Mouse (Mus musculus): ENCODE measurements around the gene Nkapl.
"Not testable (repeated sequence)": the region's sequence is repeated elsewhere in the genome, so short reads cannot be mapped to it uniquely, and the experiment has no call there.

The Nkapl gene

DNA sequence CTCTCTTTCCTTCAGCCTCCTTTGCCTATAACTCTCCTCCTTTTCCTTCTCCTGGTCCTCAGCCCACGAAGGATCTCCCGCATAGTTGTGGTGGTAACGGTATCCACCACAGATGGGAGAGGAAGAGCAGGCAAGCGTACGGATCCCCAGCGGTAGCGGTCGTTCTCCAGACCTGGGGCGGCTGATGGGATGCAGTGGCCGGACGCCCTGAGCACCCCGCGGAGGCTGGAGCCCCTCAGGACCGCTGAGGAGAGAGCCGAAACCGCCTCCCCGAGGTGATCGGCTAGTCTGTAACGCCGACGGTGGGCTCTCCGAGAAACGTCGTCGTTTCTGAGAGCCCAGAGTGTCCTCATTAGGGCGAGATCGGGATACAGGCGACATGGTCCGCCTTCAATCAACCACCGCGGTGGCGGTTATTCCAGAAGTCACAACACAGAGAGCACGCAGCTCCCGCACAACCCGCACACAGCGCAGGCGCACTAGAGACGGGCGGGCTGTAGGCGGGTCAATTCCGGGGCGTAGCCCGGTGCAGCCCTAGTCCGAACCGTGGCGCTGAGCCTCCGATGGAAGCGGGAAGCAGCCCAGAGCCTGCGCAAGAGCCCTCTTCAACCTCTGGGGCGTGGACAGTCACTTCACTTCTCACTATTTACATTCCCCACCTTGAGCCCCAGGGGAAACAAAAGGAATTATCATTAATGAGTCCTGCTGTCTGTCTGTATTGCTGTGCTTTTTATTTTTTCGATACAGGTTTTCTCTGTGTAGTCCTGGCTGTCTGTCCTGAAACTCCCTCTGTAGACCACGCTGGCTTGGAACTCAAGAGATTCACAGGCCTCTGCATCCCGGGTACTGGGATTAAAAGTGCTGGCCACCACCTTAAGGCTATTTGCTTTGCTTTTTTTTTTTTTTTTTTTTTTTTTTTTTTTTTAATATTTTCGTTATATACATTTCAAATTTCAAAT is at the start of gene Nkapl:
TSS of gene Nkapl (minus strand) at position 449 of the 959 bp plus-strand sequence.
- peak; percentile 95 for DNase-seq (ENCODE audit: low read depth, low spot score)

DNA sequence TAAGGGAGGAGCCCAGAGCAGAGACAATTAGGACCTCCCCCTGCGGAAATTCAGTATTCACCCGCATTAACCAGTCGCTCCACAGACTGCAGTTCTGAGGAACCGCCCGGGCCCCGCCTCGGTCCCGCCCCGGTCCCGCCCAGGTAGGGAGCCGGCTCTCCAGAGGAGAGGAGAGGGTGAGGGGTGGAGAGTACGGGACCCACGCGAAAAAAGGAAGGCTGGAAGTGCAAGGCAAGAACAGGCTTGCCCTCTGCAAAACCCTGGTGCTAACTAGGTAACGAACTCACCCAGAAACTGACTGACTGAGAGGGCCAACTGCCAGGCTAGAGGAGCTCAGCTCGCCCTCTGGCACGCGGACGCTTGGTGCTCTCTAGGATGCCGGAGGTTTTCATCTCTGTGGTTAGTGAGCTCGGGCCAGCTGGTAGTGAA is 37.9 kb upstream of the Nkapl start:
- peak; percentile 96 for DNase-seq (ENCODE audit: low read depth, low spot score)

DNA sequence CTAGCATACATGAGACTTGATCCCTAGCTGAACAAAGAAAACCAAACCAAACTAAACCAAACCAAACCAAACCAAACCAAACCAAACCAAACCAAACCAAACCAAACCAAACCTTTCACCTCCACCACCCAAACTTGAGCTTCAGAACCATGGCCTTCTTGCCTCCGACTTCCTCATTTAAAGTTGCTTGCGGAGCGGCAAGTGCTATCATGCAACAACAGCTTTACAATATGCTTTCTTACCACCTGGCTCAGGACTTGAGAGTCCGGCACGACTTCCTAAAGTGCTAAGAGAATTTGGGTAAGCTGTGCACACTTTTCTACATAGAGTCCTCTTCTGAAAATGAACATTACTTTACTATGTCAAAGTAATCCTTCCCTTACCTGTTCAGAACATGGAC is 34.0 kb upstream of the Nkapl start:
- DNase-seq (ENCODE audit: low read depth, low spot score): no peak

DNA sequence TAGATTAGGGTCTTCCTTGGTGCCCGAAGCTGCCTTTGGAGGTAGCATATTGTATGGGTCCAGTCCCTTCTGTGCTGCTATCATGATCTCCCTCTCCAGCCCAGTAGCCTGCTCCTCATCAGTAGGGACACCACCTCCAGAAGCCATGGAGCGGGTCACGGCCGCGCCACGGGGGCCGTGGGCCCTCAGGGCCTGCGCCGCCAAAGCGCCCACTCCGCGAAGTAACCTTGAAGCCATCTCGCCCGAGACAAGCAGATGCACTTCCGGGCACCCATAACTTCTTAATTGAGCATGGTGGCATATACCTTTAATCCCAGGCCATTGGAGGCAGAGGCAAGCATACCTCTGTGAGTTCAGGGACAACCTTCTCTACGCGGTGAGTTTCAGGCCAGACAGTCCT is 32.9 kb upstream of the Nkapl start, which contains the start of gene Gm11273:
TSS of gene Gm11273 (minus strand) at position 237 of the 400 bp plus-strand sequence.
- not testable (repeated sequence) for DNase-seq (ENCODE audit: low read depth, low spot score)

DNA sequence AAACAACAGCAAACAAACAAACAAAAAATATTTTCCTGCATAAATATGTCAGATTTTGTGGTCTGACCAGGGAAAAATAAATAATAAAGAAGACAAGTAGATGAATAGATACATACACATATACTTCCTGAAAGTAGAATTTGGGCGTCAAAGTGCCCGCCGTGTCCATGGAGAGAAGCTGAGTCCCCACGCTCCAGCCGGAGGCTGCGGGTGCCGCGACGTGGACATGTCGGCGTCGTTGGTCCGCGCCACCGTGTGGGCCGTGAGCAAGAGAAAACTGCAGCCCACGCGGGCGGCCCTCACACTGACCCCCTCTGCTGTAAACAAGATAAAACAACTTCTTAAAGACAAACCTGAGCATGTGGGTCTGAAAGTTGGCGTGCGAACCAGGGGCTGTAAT is 26.8 kb upstream of the Nkapl start, which contains the start of gene AK157302:
TSS of gene AK157302 (plus strand) at position 144 of the 400 bp plus-strand sequence.
- no peak for DNase-seq (ENCODE audit: low read depth, low spot score)

DNA sequence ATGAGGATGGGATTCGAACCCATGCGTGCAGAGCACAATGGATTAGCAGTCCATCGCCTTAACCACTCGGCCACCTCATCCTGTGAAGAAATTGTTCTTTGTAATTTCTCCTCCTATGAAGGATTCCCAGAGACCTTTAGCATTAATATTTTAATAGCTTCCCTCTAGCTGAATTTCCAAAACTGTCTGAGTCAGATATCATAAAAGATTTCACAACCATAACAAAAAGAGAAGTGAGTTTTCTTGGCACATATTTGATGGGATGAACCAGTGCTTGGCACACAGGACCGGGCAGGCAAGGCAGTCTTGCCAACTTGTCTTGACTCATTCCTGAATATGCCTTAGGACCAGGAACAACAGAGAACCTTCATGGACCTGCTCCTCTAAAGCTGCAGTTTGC is 24.5 kb upstream of the Nkapl start:
- no peak for DNase-seq (ENCODE audit: low read depth, low spot score)

DNA sequence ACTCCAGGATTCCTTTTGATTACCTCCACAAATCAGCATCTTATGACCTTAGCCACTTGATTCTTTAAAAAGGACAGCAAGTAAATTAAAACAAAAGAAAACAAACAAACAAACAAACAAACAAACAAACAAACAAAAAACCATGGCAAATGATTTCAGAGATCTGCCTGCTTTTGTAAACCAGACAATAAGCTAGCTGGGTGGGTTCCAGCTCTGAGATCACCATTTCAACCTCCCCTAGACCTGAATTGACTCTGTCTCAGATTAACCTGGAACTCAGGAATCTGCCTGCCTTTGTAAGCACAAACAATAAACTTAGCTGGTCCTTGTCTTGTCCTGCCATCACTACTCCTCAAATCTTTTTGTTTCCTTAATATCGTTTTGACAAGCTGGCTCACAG is 18.6 kb upstream of the Nkapl start:
- no peak for DNase-seq (ENCODE audit: low read depth, low spot score)

DNA sequence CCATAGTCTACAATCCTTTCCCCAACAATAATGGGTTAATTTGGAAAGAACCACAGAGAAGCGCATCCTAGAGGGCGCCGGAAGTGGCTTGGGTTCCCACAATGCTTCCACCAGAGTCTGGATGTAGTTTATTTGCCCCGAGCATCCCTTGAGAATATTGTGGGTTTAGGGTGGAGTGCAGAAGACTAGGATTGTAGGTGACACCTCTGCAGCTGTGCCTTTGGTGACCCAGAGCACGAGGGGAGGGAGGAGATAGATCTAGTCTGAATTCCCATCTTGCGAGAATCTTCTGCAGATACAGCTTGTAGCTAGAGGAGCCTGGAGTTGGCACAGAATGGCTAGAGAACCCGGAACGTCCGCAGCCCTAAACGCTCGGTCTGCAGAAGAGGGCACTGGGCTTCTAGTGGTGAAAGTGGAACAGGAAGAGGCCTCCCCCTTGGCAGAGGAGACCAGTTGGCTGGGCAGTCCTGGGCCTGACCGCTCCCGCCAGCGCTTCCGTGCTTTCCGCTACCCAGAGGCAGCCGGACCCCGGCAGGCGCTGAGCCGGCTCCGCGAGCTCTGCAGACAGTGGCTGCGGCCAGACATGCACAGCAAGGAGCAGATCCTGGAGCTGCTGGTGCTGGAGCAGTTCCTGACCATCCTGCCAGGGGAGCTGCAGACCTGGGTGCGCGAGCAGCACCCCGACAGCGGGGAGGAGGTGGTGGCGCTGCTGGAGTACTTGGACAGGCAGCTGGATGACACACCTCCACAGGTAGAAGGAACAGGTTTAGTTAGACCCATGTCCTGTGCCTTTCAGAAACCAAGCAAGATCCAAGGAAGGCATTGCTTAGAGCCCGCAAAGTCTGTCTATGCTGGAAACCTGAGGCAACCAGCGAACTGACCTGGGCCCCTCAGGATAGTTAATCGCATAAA is 10.7 kb upstream of the Nkapl start, which contains the start of the genes Zkscan4 and Gm10065:
TSS of gene Zkscan4 (plus strand) at position 149 of the 912 bp plus-strand sequence.
TSS of gene Gm10065 (minus strand) at position 683 of the 912 bp plus-strand sequence.
- peak; percentile 92 for DNase-seq (ENCODE audit: low read depth, low spot score)

DNA sequence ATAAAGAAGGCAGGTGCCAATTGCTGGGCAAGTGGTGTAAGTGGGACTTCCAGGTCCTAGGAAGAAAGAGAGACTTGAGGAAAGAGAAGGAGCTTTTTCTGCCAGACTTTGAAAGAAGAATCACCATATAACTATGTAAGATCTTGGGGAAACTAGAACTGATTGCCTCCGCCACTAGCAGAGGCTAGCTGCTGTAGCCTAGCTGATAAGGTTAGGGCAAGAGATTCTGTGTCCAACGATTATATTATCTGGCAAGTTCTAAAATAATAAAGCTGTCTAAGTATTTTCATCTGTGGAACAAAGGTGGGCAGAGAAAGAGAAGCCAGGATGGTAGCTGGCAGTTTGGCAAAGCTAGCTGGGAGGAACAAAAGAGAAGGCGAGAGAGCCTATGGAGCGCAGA is 4.1 kb upstream of the Nkapl start:
- DNase-seq (ENCODE audit: low read depth, low spot score): no peak

DNA sequence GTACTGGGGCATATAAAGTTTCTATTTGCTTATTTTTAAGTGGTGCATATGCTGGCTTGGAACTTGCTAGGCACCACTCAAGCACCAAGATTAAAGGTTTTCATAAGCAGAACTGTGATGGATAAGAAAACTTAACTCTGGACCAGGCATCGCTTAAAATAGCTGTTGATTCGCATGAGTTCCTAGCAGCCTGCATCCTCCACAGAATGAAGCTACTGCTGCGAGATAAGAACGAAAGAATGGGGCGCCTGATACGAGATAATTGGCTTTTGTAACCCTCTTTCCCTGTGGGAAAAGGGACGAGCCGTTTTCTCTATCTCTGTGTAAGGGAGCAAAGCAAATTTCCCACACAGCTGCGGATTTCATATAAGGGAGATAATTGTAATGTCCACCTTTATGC is 788 bp upstream of the Nkapl start:
- DNase-seq (ENCODE audit: low read depth, low spot score): peak; percentile 11

DNA sequence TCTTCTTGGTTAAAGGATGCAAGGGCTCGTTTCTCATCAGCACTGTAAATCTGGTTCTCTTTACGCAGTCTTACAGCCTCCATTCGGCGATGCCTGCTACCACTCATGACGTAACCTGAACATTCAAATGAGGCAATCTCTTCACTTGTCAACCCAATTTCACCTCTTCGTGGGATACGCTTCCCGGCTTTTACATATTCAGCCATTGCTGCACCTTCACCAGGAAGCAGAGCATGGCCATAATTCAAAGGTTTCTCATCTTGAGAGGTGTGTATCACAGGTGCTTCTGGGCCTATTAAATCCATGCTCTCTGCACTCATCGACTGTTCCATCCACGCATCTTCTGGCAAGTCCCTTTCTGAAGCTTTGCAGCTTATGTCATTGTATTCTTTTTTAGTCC is 973 bp downstream of the Nkapl start:
- no peak for DNase-seq (ENCODE audit: low read depth, low spot score)

DNA sequence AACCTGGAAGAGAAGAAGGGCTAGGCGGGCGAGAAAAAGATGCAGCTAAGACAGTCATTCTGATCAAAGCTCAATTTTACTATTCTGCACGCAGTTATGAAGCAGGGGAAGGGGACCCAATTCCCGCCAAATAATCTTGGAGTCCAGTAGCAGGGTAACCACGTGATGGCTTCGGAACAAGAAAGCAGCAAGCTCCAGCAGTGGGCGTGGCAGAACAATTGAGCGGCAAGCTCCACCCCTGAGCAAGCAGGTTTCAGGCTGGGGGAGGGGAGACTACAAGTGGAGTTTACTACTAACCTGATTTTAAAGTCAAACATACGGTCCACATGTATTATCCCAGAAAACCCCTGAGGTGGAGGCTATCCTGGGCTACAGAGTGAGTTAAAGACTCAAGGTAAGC is 5.8 kb downstream of the Nkapl start:
- not testable (repeated sequence) for DNase-seq (ENCODE audit: low read depth, low spot score)

DNA sequence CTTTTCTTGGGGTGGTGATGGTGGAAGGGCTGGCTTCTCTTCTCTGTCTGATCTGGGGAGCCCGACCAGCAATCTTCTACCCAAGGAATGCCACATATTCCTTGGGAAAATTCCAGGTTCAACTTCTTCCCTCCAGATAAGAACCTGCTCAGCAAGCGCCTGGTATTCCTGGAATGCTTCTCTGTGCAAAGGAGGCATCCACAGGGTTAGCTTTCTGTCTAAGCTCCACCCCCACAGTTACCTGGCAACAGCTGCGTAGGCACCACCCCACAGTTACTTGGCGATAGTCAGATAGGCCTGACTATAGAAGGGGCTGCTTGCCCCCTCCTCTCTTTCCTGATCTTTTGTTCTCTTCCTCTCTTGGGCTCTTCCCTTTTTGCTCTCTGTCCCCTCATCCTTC is 12.0 kb downstream of the Nkapl start:
- no peak for DNase-seq (ENCODE audit: low read depth, low spot score)

DNA sequence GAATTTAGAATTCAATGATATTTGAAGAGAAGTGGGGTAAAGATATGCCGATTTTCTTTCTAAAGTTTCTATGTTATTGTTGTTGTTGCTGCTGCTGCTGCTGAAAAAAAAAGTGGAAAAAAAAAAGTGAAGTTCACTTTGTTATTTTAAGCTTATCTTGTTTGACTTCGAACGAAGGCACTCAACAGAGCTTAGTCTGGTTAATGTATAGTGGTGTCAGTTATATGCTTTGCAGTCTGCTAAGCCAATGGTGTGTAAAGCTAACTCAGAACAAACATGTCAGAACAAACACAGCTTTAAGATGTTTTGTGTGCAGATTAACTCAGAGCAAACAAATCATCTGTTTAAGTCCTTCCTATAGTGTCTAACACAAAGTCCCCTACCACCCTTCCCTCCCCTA is 14.2 kb downstream of the Nkapl start:
- no peak for DNase-seq (ENCODE audit: low read depth, low spot score)

DNA sequence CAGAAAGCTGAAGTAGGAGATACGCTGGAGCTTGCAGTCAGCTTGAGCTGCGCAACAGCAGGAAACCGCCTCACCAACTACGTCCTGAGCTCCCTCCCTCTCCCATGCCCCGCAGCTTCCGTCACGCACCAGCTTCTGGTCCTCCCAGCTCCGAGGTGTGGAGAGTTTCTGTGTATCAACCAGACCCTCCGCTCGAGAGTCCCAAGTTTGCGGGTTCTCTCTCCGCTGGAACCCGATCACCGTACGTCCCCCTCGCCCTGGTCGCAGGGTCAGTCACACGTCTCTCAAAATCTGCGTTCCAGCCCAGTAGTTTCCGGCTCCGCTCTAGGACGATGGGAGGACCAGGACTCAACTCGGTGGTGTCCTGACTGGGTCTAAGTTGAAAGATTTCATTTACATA is 14.9 kb downstream of the Nkapl start, which contains the start of gene Zscan26:
TSS of gene Zscan26 (minus strand) at position 282 of the 400 bp plus-strand sequence.
- DNase-seq (ENCODE audit: low read depth, low spot score): peak; percentile 95

DNA sequence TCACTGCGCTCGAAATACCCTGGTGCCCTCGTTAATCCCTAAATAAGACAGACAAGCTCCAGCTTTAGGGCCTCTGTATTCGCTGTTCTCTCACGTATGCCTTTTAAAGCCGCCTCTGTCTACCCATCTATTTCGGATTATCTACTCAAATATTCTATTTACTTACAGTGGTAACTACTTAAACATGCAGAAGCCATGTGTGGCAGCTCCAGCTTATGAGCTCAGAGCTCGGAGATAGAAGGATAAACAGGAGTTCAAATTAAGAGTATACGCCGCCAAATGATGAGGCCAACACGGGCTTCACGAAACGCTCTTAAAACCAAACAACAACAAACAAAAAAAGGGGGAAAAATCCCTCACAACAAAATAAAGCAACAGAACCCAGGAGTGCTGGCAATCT is 15.3 kb downstream of the Nkapl start:
- no peak for DNase-seq (ENCODE audit: low read depth, low spot score)

DNA sequence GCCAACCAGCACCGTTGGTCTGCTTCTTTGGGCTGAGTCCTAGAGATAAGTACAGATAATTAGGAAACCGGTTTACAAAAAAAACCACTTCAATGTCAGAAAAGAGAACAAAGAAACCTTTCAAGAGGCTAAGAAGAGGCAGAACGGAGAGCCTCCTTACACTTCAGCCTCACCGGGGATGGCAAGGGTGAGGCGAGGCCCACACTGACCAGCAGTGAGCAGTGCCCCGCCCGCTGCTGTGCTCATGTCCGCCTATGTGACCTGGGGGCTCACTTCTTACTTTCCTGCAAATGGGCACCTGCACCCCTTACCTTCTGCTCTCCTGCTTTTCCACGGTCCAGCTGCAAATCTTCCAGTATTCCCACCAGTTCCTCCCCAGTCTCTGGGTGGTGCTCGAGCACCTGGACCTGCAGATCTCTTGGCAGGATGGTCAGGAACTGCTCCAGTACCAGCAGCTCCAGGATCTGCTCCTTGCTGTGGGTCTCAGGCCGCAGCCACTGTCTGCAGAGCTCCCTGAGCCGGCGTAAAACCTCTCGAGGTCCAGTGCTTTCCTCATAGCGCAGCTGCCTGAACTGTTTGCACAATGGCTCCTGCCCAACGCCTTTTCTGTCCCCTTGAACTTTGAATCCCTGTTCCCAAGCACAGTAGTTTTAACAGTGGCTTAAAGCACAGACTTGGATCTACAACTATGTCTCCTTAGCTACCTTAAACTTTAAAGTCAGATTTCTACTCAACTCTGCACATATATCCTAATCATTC is 20.3 kb downstream of the Nkapl start:
- DNase-seq (ENCODE audit: low read depth, low spot score): no peak

DNA sequence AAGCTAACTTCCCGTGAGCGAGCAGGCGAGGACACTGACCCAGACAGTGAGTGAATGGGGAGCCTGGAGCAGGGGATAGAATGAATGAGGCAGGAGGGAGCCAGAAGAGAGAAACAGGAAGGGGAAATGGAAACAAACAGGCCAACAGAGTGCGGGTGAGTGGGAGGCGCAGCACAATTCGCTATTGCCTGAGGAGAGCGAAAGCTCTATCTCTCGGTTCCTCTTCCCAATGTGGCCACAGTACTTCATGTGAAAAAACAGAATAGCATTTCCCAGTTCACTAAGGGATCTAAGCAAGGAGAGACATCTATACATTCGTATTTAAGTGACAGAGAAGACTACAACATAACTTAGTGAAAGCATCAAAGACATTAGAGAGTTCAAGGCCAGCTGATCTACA is 21.5 kb downstream of the Nkapl start:
- no peak for DNase-seq (ENCODE audit: low read depth, low spot score)

DNA sequence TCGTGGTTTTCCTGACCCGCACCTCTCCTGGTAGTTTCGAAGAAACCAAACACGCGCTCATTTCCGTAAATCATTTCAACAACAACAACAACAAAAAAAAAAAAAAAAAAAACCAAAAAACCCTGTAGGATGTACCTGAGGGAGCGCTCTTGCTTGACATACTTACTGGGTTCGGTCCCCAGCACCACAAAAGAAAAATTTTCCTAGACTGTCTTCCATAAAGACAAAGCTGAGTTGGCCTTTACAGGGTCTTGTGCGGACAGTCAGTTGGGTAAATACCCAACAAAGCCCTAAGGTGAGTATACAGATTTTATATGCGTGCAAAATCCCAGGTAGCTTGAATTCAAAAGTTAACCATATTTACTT is 27.1 kb downstream of the Nkapl start:
- DNase-seq (ENCODE audit: low read depth, low spot score): no peak

DNA sequence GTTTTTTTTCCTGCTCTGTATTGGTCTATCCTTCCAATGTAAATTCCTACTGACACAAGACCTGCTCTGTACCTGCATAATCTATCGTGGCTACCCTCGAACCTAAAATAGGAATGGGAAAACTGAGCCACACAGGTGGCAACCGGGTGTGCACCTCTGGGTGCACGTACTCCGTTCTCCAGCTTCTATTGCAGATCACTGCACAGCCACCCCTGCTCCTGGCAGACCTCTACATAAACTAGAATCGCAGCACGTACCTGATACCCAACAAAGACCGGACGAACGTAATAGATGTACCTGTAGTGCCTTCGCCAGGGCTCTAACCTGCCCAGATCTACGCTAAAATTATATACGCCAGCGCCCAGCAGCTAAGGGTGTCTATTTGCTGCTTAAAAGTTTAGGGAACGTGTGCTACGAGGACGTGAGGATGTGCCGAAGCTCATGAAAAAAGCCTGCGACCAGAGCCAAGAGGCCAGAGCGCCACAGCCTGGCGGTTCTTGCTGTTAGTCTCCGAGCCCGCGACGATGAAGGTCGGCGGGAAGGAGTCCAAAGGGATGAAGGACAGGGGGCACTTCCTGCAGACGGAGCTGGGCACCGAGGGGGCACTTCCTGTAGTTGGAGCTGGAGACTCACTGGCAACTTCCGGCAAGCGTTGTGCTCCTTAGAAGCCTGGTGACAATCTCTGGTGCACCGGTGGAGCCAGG is 27.7 kb downstream of the Nkapl start, which contains the start of gene Pgbd1:
TSS of gene Pgbd1 (minus strand) at position 556 of the 704 bp plus-strand sequence.
- DNase-seq (ENCODE audit: low read depth, low spot score): peak; percentile 97
